Mouse (Mus musculus): ENCODE data around the gene Sec31a. TPM values are rescaled to one million over a fixed set of nuclear protein-coding genes. Genes with fewer than 3 reads are reported as not detected.

Gene Sec31a
- polyA plus RNA-seq, 1 experiment = 30.4 TPM

- Histone ChIP-seq H3K27ac (ENCODE audit: control insufficient read depth, insufficient read depth, low read depth, low read length, poor library complexity) (no peak overlapping the region), H3K4me1 (ENCODE audit: control insufficient read depth, insufficient read depth, low read length) (no peaks in the 10 kb centered on the region; the same call in 1 of the 2 replicates), H3K4me3 (replicated peaks; ENCODE audit: control insufficient read depth, low read depth, low read length) (no peak overlapping the region)
- TF ChIP-seq CTCF (IDR thresholded peaks at IDR 0.05; ENCODE audit: control insufficient read depth, insufficient read depth, low read length) (no peak), POLR2A (IDR thresholded peaks at IDR 0.05; ENCODE audit: borderline replicate concordance, control insufficient read depth, low read depth, low read length) (no peak)
- 88% methylated on average over 4 of the region's 4 CpGs for WGBS
These were observed 78.2 kb downstream of the Sec31a start for GRCm38 (mm10) chr5:100337852-100338251.

- TF ChIP-seq POLR2A (IDR thresholded peaks at IDR 0.05; ENCODE audit: borderline replicate concordance, control insufficient read depth, low read depth, low read length) = no peak
- TF ChIP-seq CTCF (IDR thresholded peaks at IDR 0.05; ENCODE audit: control insufficient read depth, insufficient read depth, low read length) = no peak
- Histone ChIP-seq H3K27ac (ENCODE audit: control insufficient read depth, insufficient read depth, low read depth, low read length, poor library complexity) (no peak overlapping the region), H3K4me1 (ENCODE audit: control insufficient read depth, insufficient read depth, low read length) (no peaks in the 10 kb centered on the region; the same call in 1 of the 2 replicates), H3K4me3 (replicated peaks; ENCODE audit: control insufficient read depth, low read depth, low read length) (no peak overlapping the region)
- WGBS = 82% methylated on average over 7 of the region's 7 CpGs
These were observed 79.2 kb downstream of the Sec31a start for GRCm38 (mm10) chr5:100336876-100337275.

GRCm38 (mm10) chr5:100335581-100336080 is 80.4 kb downstream of the Sec31a start:
- H3K4me1 ChIP-seq (ENCODE audit: control insufficient read depth, insufficient read depth, low read length) = no peaks in the 10 kb centered on the region; the same call in 1 of the 2 replicates
- H3K4me3 ChIP-seq (replicated peaks; ENCODE audit: control insufficient read depth, low read depth, low read length) = no peak overlapping the region
- H3K27ac ChIP-seq (ENCODE audit: control insufficient read depth, insufficient read depth, low read depth, low read length, poor library complexity) = no peak overlapping the region
- WGBS = 74% methylated on average over 5 of the region's 5 CpGs
- TF ChIP-seq POLR2A (IDR thresholded peaks at IDR 0.05; ENCODE audit: borderline replicate concordance, control insufficient read depth, low read depth, low read length) = no peak
- no peak for TF ChIP-seq CTCF (IDR thresholded peaks at IDR 0.05; ENCODE audit: control insufficient read depth, insufficient read depth, low read length)

GRCm38 (mm10) chr5:100334686-100335085 is 81.3 kb downstream of the Sec31a start:
- H3K4me3 ChIP-seq (replicated peaks; ENCODE audit: control insufficient read depth, low read depth, low read length) = no peak overlapping the region
- no peak for TF ChIP-seq POLR2A (IDR thresholded peaks at IDR 0.05; ENCODE audit: borderline replicate concordance, control insufficient read depth, low read depth, low read length)
- TF ChIP-seq CTCF (IDR thresholded peaks at IDR 0.05; ENCODE audit: control insufficient read depth, insufficient read depth, low read length) = no peak
- H3K27ac ChIP-seq (ENCODE audit: control insufficient read depth, insufficient read depth, low read depth, low read length, poor library complexity) = no peak overlapping the region
- 75% methylated on average over 6 of the region's 6 CpGs for WGBS
- no peaks in the 10 kb centered on the region; the same call in 1 of the 2 replicates for H3K4me1 ChIP-seq (ENCODE audit: control insufficient read depth, insufficient read depth, low read length)

GRCm38 (mm10) chr5:100333607-100334380 is 82.2 kb downstream of the Sec31a start:
- TF ChIP-seq CTCF (IDR thresholded peaks at IDR 0.05; ENCODE audit: control insufficient read depth, insufficient read depth, low read length) (no peak), POLR2A (IDR thresholded peaks at IDR 0.05; ENCODE audit: borderline replicate concordance, control insufficient read depth, low read depth, low read length) (no peak)
- Histone ChIP-seq H3K4me1 (ENCODE audit: control insufficient read depth, insufficient read depth, low read length) (no peaks in the 10 kb centered on the region; the same call in 1 of the 2 replicates), H3K4me3 (replicated peaks; ENCODE audit: control insufficient read depth, low read depth, low read length) (no peak overlapping the region), H3K27ac (ENCODE audit: control insufficient read depth, insufficient read depth, low read depth, low read length, poor library complexity) (no peak overlapping the region)
- 68% methylated on average over 14 of the region's 14 CpGs for WGBS

- H3K27ac ChIP-seq (ENCODE audit: control insufficient read depth, insufficient read depth, low read depth, low read length, poor library complexity) = no peak overlapping the region
- TF ChIP-seq CTCF (IDR thresholded peaks at IDR 0.05; ENCODE audit: control insufficient read depth, insufficient read depth, low read length) (no peak), POLR2A (IDR thresholded peaks at IDR 0.05; ENCODE audit: borderline replicate concordance, control insufficient read depth, low read depth, low read length) (no peak)
- 74% methylated on average over 8 of the region's 8 CpGs for WGBS
- H3K4me1 ChIP-seq (ENCODE audit: control insufficient read depth, insufficient read depth, low read length) = no peaks in the 10 kb centered on the region; the same call in 1 of the 2 replicates
- H3K4me3 ChIP-seq (replicated peaks; ENCODE audit: control insufficient read depth, low read depth, low read length) = no peak overlapping the region
These were observed 83.6 kb downstream of the Sec31a start for GRCm38 (mm10) chr5:100332300-100333004.

- no peak for TF ChIP-seq POLR2A (IDR thresholded peaks at IDR 0.05; ENCODE audit: borderline replicate concordance, control insufficient read depth, low read depth, low read length)
- no peak for TF ChIP-seq CTCF (IDR thresholded peaks at IDR 0.05; ENCODE audit: control insufficient read depth, insufficient read depth, low read length)
- H3K4me1 ChIP-seq (ENCODE audit: control insufficient read depth, insufficient read depth, low read length) = no peaks in the 10 kb centered on the region; the same call in 1 of the 2 replicates
- WGBS = 67% methylated on average over 8 of the region's 8 CpGs
- H3K27ac ChIP-seq (ENCODE audit: control insufficient read depth, insufficient read depth, low read depth, low read length, poor library complexity) = no peak overlapping the region
- no peak overlapping the region for H3K4me3 ChIP-seq (replicated peaks; ENCODE audit: control insufficient read depth, low read depth, low read length)
These were observed 84.4 kb downstream of the Sec31a start for GRCm38 (mm10) chr5:100331636-100332035.

- TF ChIP-seq CTCF (IDR thresholded peaks at IDR 0.05; ENCODE audit: control insufficient read depth, insufficient read depth, low read length) (peak; percentile 96), POLR2A (IDR thresholded peaks at IDR 0.05; ENCODE audit: borderline replicate concordance, control insufficient read depth, low read depth, low read length) (no peak)
- Histone ChIP-seq H3K4me3 (replicated peaks; ENCODE audit: control insufficient read depth, low read depth, low read length) (no peak overlapping the region), H3K27ac (ENCODE audit: control insufficient read depth, insufficient read depth, low read depth, low read length, poor library complexity) (no peak overlapping the region), H3K4me1 (ENCODE audit: control insufficient read depth, insufficient read depth, low read length) (no peaks in the 10 kb centered on the region)
- WGBS = 2% methylated on average over 11 of the region's 11 CpGs
These were observed 94.0 kb downstream of the Sec31a start for GRCm38 (mm10) chr5:100322081-100322480.
